Mouse (Mus musculus): ENCODE data around the gene Ntn1. TPM values are rescaled to one million over a fixed set of nuclear protein-coding genes. Genes with fewer than 3 reads are reported as not detected.

The Ntn1 gene
- 4.6 and 6.3 TPM in 2 replicates for polyA plus RNA-seq (2014; fragmentation: Nextera tagmentation; extraction: Ambion mirVana)

GRCm38 (mm10) chr11:68400727-68401219 lies at the start of gene Ntn1:
TSS of gene Ntn1 (minus strand) at chr11:68400823.
- Histone ChIP-seq H3K4me2 (ENCODE audit: low read depth, low read length) (peak within 1 kb of the TSS; percentile 90), H3K27me3 (replicated peaks; ENCODE audit: control insufficient read depth, insufficient read depth, low read length) (peaks cover 67% of the 10 kb centered on the region), H3K27ac (replicated peaks; ENCODE audit: low read depth, low read length) (no peak within 1 kb of the TSS), H3K9me3 (ENCODE audit: control insufficient read depth, low read length) (peaks cover 5% of the 10 kb centered on the region), H3K4me3 (ENCODE audit: low read depth, low read length) (peak within 1 kb of the TSS; percentile 54), H3K4me1 (ENCODE audit: control insufficient read depth, insufficient read depth, low read length) (peaks cover 6% of the 10 kb centered on the region; the same call in 1 of the 2 replicates), H3K36me3 (ENCODE audit: control insufficient read depth, insufficient read depth, low read length) (no peaks in the 10 kb centered on the region), H3K9ac (ENCODE audit: low read depth, low read length) (peak within 1 kb of the TSS; percentile 63)
- DNase-seq (ENCODE audit: low spot score): no peak
- no peak for ATAC-seq (ENCODE audit: low read depth)
- WGBS: 9% methylated on average over 11 of the region's 11 CpGs

DNA sequence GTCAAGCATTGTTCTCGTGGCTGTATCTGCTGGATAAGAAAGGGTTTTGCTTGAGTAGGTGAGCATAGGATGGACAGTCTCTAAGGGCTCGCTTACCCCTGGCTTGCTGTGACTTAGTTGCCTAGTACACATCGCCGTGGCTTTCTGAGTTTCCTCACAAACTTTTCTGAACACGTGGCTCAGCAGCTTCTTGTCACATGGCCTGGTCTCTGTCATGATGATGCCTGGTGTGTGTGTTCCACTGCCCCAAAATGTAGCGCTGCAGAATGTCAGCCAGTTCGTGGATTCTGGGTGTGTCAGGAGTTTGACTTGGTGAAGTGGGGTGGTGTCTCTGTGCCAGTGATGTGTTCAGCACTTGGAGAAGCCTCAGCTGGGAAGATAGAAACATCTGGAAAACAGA lies 47.7 kb upstream of the Ntn1 start:
- Histone ChIP-seq H3K27me3 (replicated peaks; ENCODE audit: control insufficient read depth, insufficient read depth, low read length) (no peaks in the 10 kb centered on the region), H3K9me3 (ENCODE audit: control insufficient read depth, low read length) (no peaks in the 10 kb centered on the region), H3K4me2 (ENCODE audit: low read depth, low read length) (no peak overlapping the region), H3K4me1 (ENCODE audit: control insufficient read depth, insufficient read depth, low read length) (peaks cover 9% of the 10 kb centered on the region; the same call in 1 of the 2 replicates), H3K36me3 (ENCODE audit: control insufficient read depth, insufficient read depth, low read length) (no peaks in the 10 kb centered on the region), H3K9ac (ENCODE audit: low read depth, low read length) (no peak overlapping the region), H3K27ac (replicated peaks; ENCODE audit: low read depth, low read length) (no peak overlapping the region), H3K4me3 (ENCODE audit: low read depth, low read length) (no peak overlapping the region)
- WGBS: 81% methylated on average over 7 of the region's 7 CpGs
- ATAC-seq (ENCODE audit: low read depth) (no peak), DNase-seq (ENCODE audit: low spot score) (no peak)

GRCm38 (mm10) chr11:68447242-68447641 lies 46.6 kb upstream of the Ntn1 start:
- Histone ChIP-seq H3K36me3 (ENCODE audit: control insufficient read depth, insufficient read depth, low read length) (no peaks in the 10 kb centered on the region), H3K27me3 (replicated peaks; ENCODE audit: control insufficient read depth, insufficient read depth, low read length) (no peaks in the 10 kb centered on the region), H3K27ac (replicated peaks; ENCODE audit: low read depth, low read length) (no peak overlapping the region), H3K9ac (ENCODE audit: low read depth, low read length) (no peak overlapping the region), H3K9me3 (ENCODE audit: control insufficient read depth, low read length) (no peaks in the 10 kb centered on the region), H3K4me2 (ENCODE audit: low read depth, low read length) (no peak overlapping the region), H3K4me3 (ENCODE audit: low read depth, low read length) (no peak overlapping the region), H3K4me1 (ENCODE audit: control insufficient read depth, insufficient read depth, low read length) (peaks cover 9% of the 10 kb centered on the region; the same call in 1 of the 2 replicates)
- 81% methylated on average over 2 of the region's 2 CpGs for WGBS
- DNase-seq (ENCODE audit: low spot score): no peak
- no peak for ATAC-seq (ENCODE audit: low read depth)

GRCm38 (mm10) chr11:68446547-68446946 lies 45.9 kb upstream of the Ntn1 start:
- no peaks in the 10 kb centered on the region for H3K36me3 ChIP-seq (ENCODE audit: control insufficient read depth, insufficient read depth, low read length)
- ATAC-seq (ENCODE audit: low read depth): no peak

DNA sequence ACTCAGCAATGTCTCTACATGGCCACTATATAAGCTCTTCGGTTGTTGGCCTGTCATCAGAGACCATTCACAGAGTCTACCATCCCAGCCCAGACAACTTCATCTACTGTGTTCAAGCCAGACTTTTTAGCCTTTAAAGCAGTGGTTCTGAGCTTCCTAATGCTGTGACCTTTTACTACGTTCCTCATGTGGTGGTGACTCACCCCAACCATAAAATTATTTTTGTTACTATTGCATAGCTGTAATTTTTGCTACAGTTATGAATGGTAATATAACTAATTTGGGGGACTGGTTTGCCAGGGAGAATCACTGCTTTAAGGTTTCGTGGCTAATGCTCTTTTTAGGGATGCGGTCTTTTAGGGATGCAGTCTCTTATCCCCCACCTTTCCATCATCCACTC lies 45.3 kb upstream of the Ntn1 start:
- Histone ChIP-seq H3K9ac (ENCODE audit: low read depth, low read length) (no peak overlapping the region), H3K4me2 (ENCODE audit: low read depth, low read length) (no peak overlapping the region), H3K4me1 (ENCODE audit: control insufficient read depth, insufficient read depth, low read length) (peaks cover 2% of the 10 kb centered on the region; the same call in 1 of the 2 replicates), H3K4me3 (ENCODE audit: low read depth, low read length) (no peak overlapping the region), H3K27me3 (replicated peaks; ENCODE audit: control insufficient read depth, insufficient read depth, low read length) (no peaks in the 10 kb centered on the region), H3K9me3 (ENCODE audit: control insufficient read depth, low read length) (no peaks in the 10 kb centered on the region), H3K27ac (replicated peaks; ENCODE audit: low read depth, low read length) (no peak overlapping the region), H3K36me3 (ENCODE audit: control insufficient read depth, insufficient read depth, low read length) (no peaks in the 10 kb centered on the region)
- ATAC-seq (ENCODE audit: low read depth) (no peak), DNase-seq (ENCODE audit: low spot score) (no peak)
- WGBS: 87% methylated on average over 4 of the region's 4 CpGs

More at GRCm38 (mm10) chr11:68446547-68446946, 45.9 kb upstream of the Ntn1 start:
- 90% methylated on average over 4 of the region's 4 CpGs for WGBS
- Histone ChIP-seq H3K9me3 (ENCODE audit: control insufficient read depth, low read length) (no peaks in the 10 kb centered on the region), H3K4me2 (ENCODE audit: low read depth, low read length) (no peak overlapping the region), H3K4me3 (ENCODE audit: low read depth, low read length) (no peak overlapping the region), H3K4me1 (ENCODE audit: control insufficient read depth, insufficient read depth, low read length) (peaks cover 9% of the 10 kb centered on the region; the same call in 1 of the 2 replicates), H3K9ac (ENCODE audit: low read depth, low read length) (no peak overlapping the region), H3K27me3 (replicated peaks; ENCODE audit: control insufficient read depth, insufficient read depth, low read length) (no peaks in the 10 kb centered on the region), H3K27ac (replicated peaks; ENCODE audit: low read depth, low read length) (no peak overlapping the region)
- DNase-seq (ENCODE audit: low spot score): no peak

GRCm38 (mm10) chr11:68442983-68443638 lies 42.5 kb upstream of the Ntn1 start:
- ATAC-seq (ENCODE audit: low read depth) (no peak), DNase-seq (ENCODE audit: low spot score) (no peak)
- H3K4me2 ChIP-seq (ENCODE audit: low read depth, low read length): no peak overlapping the region
- H3K27me3 ChIP-seq (replicated peaks; ENCODE audit: control insufficient read depth, insufficient read depth, low read length): no peaks in the 10 kb centered on the region
- H3K27ac ChIP-seq (replicated peaks; ENCODE audit: low read depth, low read length): no peak overlapping the region
- H3K36me3 ChIP-seq (ENCODE audit: control insufficient read depth, insufficient read depth, low read length): no peaks in the 10 kb centered on the region
- H3K9me3 ChIP-seq (ENCODE audit: control insufficient read depth, low read length): no peaks in the 10 kb centered on the region
- no peaks in the 10 kb centered on the region for H3K4me1 ChIP-seq (ENCODE audit: control insufficient read depth, insufficient read depth, low read length)
- no peak overlapping the region for H3K9ac ChIP-seq (ENCODE audit: low read depth, low read length)
- H3K4me3 ChIP-seq (ENCODE audit: low read depth, low read length): no peak overlapping the region
- 70% methylated on average over 12 of the region's 12 CpGs for WGBS

GRCm38 (mm10) chr11:68442346-68442745 lies 41.7 kb upstream of the Ntn1 start:
- 81% methylated on average over 8 of the region's 8 CpGs for WGBS
- H3K4me1 ChIP-seq (ENCODE audit: control insufficient read depth, insufficient read depth, low read length): no peaks in the 10 kb centered on the region
- no peaks in the 10 kb centered on the region for H3K27me3 ChIP-seq (replicated peaks; ENCODE audit: control insufficient read depth, insufficient read depth, low read length)
- ATAC-seq (ENCODE audit: low read depth): no peak
- no peak overlapping the region for H3K27ac ChIP-seq (replicated peaks; ENCODE audit: low read depth, low read length)
- H3K36me3 ChIP-seq (ENCODE audit: control insufficient read depth, insufficient read depth, low read length): no peaks in the 10 kb centered on the region
- no peak overlapping the region for H3K4me3 ChIP-seq (ENCODE audit: low read depth, low read length)
- no peak overlapping the region for H3K9ac ChIP-seq (ENCODE audit: low read depth, low read length)
- H3K9me3 ChIP-seq (ENCODE audit: control insufficient read depth, low read length): no peaks in the 10 kb centered on the region
- no peak for DNase-seq (ENCODE audit: low spot score)
- no peak overlapping the region for H3K4me2 ChIP-seq (ENCODE audit: low read depth, low read length)

DNA sequence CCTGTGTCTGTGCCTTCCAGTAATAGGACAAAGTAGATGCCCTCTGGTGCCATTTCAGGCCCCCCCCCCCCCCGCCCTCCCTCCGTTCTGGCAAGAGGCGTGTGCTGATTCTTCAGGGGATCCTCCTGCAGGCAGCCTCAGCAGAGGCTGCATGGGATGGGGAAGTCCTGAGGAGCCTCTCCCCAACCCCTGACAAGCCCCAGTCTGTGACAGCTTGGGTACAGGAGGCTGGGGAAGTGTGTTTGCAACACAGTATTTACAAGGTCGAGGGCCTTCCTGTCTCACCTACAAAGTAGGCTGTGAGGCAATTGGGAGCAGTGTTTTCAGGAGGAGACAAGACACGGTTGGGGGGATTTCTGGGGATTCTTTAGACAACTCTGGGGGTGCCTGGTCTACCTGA lies 40.3 kb upstream of the Ntn1 start:
- Histone ChIP-seq H3K27ac (replicated peaks; ENCODE audit: low read depth, low read length) (no peak overlapping the region), H3K4me2 (ENCODE audit: low read depth, low read length) (no peak overlapping the region), H3K4me1 (ENCODE audit: control insufficient read depth, insufficient read depth, low read length) (no peaks in the 10 kb centered on the region), H3K4me3 (ENCODE audit: low read depth, low read length) (no peak overlapping the region), H3K36me3 (ENCODE audit: control insufficient read depth, insufficient read depth, low read length) (no peaks in the 10 kb centered on the region), H3K9me3 (ENCODE audit: control insufficient read depth, low read length) (no peaks in the 10 kb centered on the region), H3K27me3 (replicated peaks; ENCODE audit: control insufficient read depth, insufficient read depth, low read length) (no peaks in the 10 kb centered on the region), H3K9ac (ENCODE audit: low read depth, low read length) (no peak overlapping the region)
- DNase-seq (ENCODE audit: low spot score) (no peak), ATAC-seq (ENCODE audit: low read depth) (no peak)
- WGBS: 39% methylated on average over 2 of the region's 5 CpGs

GRCm38 (mm10) chr11:68440100-68440499 lies 39.5 kb upstream of the Ntn1 start:
- no peak overlapping the region for H3K27ac ChIP-seq (replicated peaks; ENCODE audit: low read depth, low read length)
- WGBS: 81% methylated on average over 9 of the region's 9 CpGs
- ATAC-seq (ENCODE audit: low read depth) (no peak), DNase-seq (ENCODE audit: low spot score) (no peak)
- H3K9me3 ChIP-seq (ENCODE audit: control insufficient read depth, low read length): no peaks in the 10 kb centered on the region
- H3K36me3 ChIP-seq (ENCODE audit: control insufficient read depth, insufficient read depth, low read length): no peaks in the 10 kb centered on the region
- no peak overlapping the region for H3K4me2 ChIP-seq (ENCODE audit: low read depth, low read length)
- no peak overlapping the region for H3K4me3 ChIP-seq (ENCODE audit: low read depth, low read length)
- no peaks in the 10 kb centered on the region for H3K27me3 ChIP-seq (replicated peaks; ENCODE audit: control insufficient read depth, insufficient read depth, low read length)
- no peaks in the 10 kb centered on the region for H3K4me1 ChIP-seq (ENCODE audit: control insufficient read depth, insufficient read depth, low read length)
- no peak overlapping the region for H3K9ac ChIP-seq (ENCODE audit: low read depth, low read length)
